Mouse (Mus musculus) CH12.LX (cell line): Measurements from ENCODE around the gene Flnc. TPM values are rescaled to one million over a fixed set of nuclear protein-coding genes. Genes with fewer than 3 reads are reported as not detected.

Source experiments
- DNase-seq: peaks from one replicate; pipeline ENCODE4 v3.0.0-alpha.2; 2013; ENCODE audit errors: extremely low read depth
- H3K27ac ChIP-seq: 2 replicates; pipeline ENCODE4 v1.5.1; 2012; ENCODE audit warnings: low read depth, mild to moderate bottlenecking, control low read depth, moderate library complexity; ENCODE audit not compliant: insufficient read depth
- H3K27me3 ChIP-seq: replicated peaks from 2 replicates; pipeline ENCODE3; 2012; ENCODE audit warnings: inconsistent platforms
- H3K36me3 ChIP-seq, 2 experiments: replicated peaks in 1 of 2; 2 replicates each; pipeline versions ENCODE3 to v1.6.1; 2012; ENCODE audit warnings: inconsistent platforms in 1 of 2, low read length in 1 of 2, mild to moderate bottlenecking in 1 of 2, mixed read lengths in 1 of 2, moderate library complexity in 1 of 2; ENCODE audit not compliant: control insufficient read depth in 1 of 2, insufficient read depth in 1 of 2
- H3K4me1 ChIP-seq, 2 experiments: 2 replicates each; pipeline ENCODE4 v1.6.1; 2012; ENCODE audit warnings: inconsistent platforms in 1 of 2, moderate library complexity in 1 of 2; ENCODE audit not compliant: insufficient read depth in 2 of 2, control insufficient read depth in 1 of 2
- H3K4me2 ChIP-seq: 2 replicates; pipeline ENCODE4 v1.6.1; 2012; ENCODE audit warnings: low read depth, mild to moderate bottlenecking, control low read depth; ENCODE audit not compliant: poor library complexity, insufficient read depth, severe bottlenecking
- H3K4me3 ChIP-seq, 3 experiments: fragments of 150-350 bp in 1 of 3; sonication (generic) in 1 of 3; replicated peaks in 1 of 3; 2 replicates each; pipeline versions ENCODE3 to v1.5.1; 2011 to 2012; ENCODE audit warnings: low read depth in 2 of 3, low read length in 2 of 3, mild to moderate bottlenecking in 2 of 3, moderate library complexity in 2 of 3, control low read depth in 1 of 3, improper control_type of control experiment in 1 of 3, inconsistent platforms in 1 of 3, mixed read lengths in 1 of 3; ENCODE audit not compliant: poor library complexity in 1 of 3
- H3K79me2 ChIP-seq: replicated peaks from 2 replicates; pipeline ENCODE4 v1.6.1; 2012; ENCODE audit warnings: mild to moderate bottlenecking, moderate library complexity; ENCODE audit not compliant: control insufficient read depth, poor library complexity, insufficient read depth, severe bottlenecking; ENCODE audit errors: extremely low read depth
- H3K9ac ChIP-seq: 2 replicates; pipeline ENCODE4 v1.6.1; 2012; ENCODE audit warnings: low read depth, mild to moderate bottlenecking, control low read depth, moderate library complexity; ENCODE audit not compliant: insufficient read depth
- H3K9me3 ChIP-seq: replicated peaks from 2 replicates; pipeline ENCODE3; 2012; ENCODE audit warnings: low read length, inconsistent platforms, mixed read lengths
- ETS1 ChIP-seq: conservative IDR thresholded peaks from 2 replicates; pipeline ENCODE4 v1.6.1; 2012; ENCODE audit warnings: low read depth, mild to moderate bottlenecking, inconsistent platforms, low read length, improper control_type of control experiment, moderate library complexity
- GABPA ChIP-seq: IDR thresholded peaks from 2 replicates; pipeline ENCODE4 v1.6.1; 2012; ENCODE audit warnings: low read depth, low read length, improper control_type of control experiment, inconsistent platforms; ENCODE audit not compliant: insufficient replicate concordance
- IRF4 ChIP-seq: IDR thresholded peaks from 2 replicates; pipeline ENCODE4 v1.6.1; 2014; ENCODE audit warnings: low read depth, mild to moderate bottlenecking, inconsistent platforms, low read length, improper control_type of control experiment
- MAX ChIP-seq: IDR thresholded peaks from 2 replicates; pipeline ENCODE4 v1.6.1; 2011; ENCODE audit warnings: low read length, improper control_type of control experiment
- MAZ ChIP-seq: IDR thresholded peaks from 2 replicates; pipeline ENCODE4 v1.6.1; 2012; ENCODE audit warnings: low read depth, mild to moderate bottlenecking, inconsistent platforms, low read length, improper control_type of control experiment, moderate library complexity
- MEF2A ChIP-seq: IDR thresholded peaks from 2 replicates; pipeline ENCODE4 v1.6.1; 2014; ENCODE audit warnings: low read depth, mild to moderate bottlenecking, inconsistent platforms, low read length, improper control_type of control experiment, borderline replicate concordance
- MYC ChIP-seq: IDR thresholded peaks from 2 replicates; pipeline ENCODE4 v1.6.1; 2011; ENCODE audit warnings: low read depth, mild to moderate bottlenecking, improper control_type of control experiment, low read length
- NELFE ChIP-seq: IDR thresholded peaks from 2 replicates; pipeline ENCODE4 v1.6.1; 2011; ENCODE audit warnings: low read depth, low read length, improper control_type of control experiment
- NRF1 ChIP-seq: IDR thresholded peaks from 2 replicates; pipeline ENCODE4 v1.6.1; 2014; ENCODE audit warnings: low read depth, mild to moderate bottlenecking, inconsistent platforms, low read length, improper control_type of control experiment, moderate library complexity
- POLR2AphosphoS2 ChIP-seq: IDR thresholded peaks from 2 replicates; pipeline ENCODE4 v1.6.1; 2011; ENCODE audit warnings: low read depth, low read length, improper control_type of control experiment
- RAD21 ChIP-seq: IDR thresholded peaks from 2 replicates; pipeline ENCODE4 v1.6.1; 2011; ENCODE audit warnings: low read depth, mild to moderate bottlenecking, low read length, improper control_type of control experiment, moderate library complexity
- SIN3A ChIP-seq: IDR thresholded peaks from 2 replicates; pipeline ENCODE4 v1.6.1; 2012; ENCODE audit warnings: low read length, improper control_type of control experiment, inconsistent platforms
- USF1 ChIP-seq: IDR thresholded peaks from 2 replicates; pipeline ENCODE4 v1.6.1; 2014; ENCODE audit warnings: low read depth, mild to moderate bottlenecking, inconsistent platforms, low read length, improper control_type of control experiment
- ZC3H11A ChIP-seq: IDR thresholded peaks from 2 replicates; pipeline ENCODE4 v1.6.1; 2012; ENCODE audit warnings: low read depth, mild to moderate bottlenecking, inconsistent platforms, low read length, improper control_type of control experiment
- ZKSCAN1 ChIP-seq: IDR thresholded peaks from 2 replicates; pipeline ENCODE4 v1.6.1; 2012; ENCODE audit warnings: low read depth, inconsistent platforms, low read length, improper control_type of control experiment, borderline replicate concordance
- ZMIZ1 ChIP-seq: IDR thresholded peaks from 2 replicates; pipeline ENCODE4 v1.6.1; 2012; ENCODE audit warnings: low read depth, mild to moderate bottlenecking, inconsistent platforms, low read length, improper control_type of control experiment
- dilution Hi-C: fragments of 300-500 bp; cut with MboI; formaldehyde crosslinking; loops from 2 replicates; pipeline ENCODE4 v1.14.3; 2020; ENCODE audit warnings: low sequenced_read_pairs; ENCODE audit not compliant: extremely low pct_unique_long_range_greater_than_20kb, extremely low pct_ligation_motif_present
- in situ Hi-C: fragments of 300-500 bp; cut with MboI; formaldehyde crosslinking; loops from 3 replicates; pipeline ENCODE4 v1.14.3; 2019; ENCODE audit warnings: low sequenced_read_pairs, low pct_ligation_motif_present, low pct_unique_long_range_greater_than_20kb, mixed read lengths
- polyA plus RNA-seq: library from polyadenylated mRNA; unstranded; fragments of >175 nt; gene quantifications from 2 replicates; pipeline ENCODE4 v1.2.1, GENCODE M21; 2012; ENCODE audit warnings: low read depth; ENCODE audit not compliant: insufficient read length
- total RNA-seq, 2 experiments: library from RNA; depleted of rRNA; stranded (reverse); fragments of 300-350 nt in 1 of 2; fragments of >200 nt in 1 of 2; gene quantifications; 2 replicates each; pipeline ENCODE4 v1.2.3; 2012 to 2014

The Flnc gene
- total and polyA plus RNA-seq, 3 experiments = 0.24 to 0.76 (median 0.60) TPM

DNA sequence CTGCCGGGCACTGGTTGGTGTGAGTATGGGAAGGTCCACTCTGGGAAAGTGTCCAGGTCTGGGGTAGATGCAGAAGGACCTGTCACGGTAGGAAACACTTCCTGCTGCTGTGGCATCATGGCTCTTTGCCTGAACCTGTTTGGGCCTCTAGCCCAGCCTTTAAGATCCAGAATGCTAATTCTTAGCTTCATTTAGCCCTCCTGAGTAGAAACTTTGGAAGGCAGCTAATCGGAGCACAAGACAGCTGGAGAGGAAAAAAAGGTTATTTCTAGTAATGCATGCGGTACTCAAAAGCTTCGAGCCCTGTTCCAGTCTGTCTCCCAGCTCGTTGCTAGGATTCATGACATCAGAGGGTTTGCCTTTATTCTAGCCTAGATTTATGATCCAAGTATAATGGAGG, 26.6 kb upstream of the Flnc start:
- dilution Hi-C loops = no loop called here
- H3K27me3 ChIP-seq = peaks cover 10% of the 10 kb centered on the region
- in situ Hi-C loops = loop anchor here (5.0 kb wide), 1 partner anchor 41 kb away; no protein-coding TSS in a partner anchor
- no peaks in the 10 kb centered on the region for H3K9me3 ChIP-seq
- H3K9ac ChIP-seq = no peak overlapping the region
- no peak overlapping the region for H3K4me2 ChIP-seq
- no peak overlapping the region for H3K27ac ChIP-seq
- peaks cover 0 to 3% of the 10 kb centered on the region in 2 experiments for H3K36me3 ChIP-seq
- no peak overlapping the region for H3K4me3 ChIP-seq
- no peaks in the 10 kb centered on the region for H3K4me1 ChIP-seq
- no peaks in the 10 kb centered on the region for H3K79me2 ChIP-seq
- DNase-seq = no peak
- TF ChIP-seq ZKSCAN1 (no peak), POLR2AphosphoS2 (no peak), ZC3H11A (no peak)

DNA sequence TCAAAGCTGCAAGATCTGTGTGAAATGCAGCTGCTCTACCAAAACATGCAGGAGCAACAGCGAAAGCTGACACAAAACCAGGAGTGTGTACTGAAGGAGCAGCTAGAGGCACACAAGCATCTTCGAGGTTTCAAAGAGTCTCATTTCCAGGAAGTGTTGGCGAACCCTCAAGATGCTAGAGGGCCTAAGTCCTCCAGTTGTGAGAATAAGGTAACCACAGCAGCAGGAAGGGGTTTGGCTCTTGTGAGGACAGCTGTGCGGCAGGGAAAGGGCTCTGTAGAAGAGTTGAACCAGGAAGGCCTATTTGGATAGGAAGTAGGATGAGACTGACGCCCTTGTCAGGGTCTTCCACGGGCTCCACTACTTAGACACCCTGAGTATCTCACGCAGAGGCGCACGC, 17.6 kb upstream of the Flnc start:
- in situ Hi-C loops (no loop called here), dilution Hi-C loops (no loop called here)
- no peak for TF ChIP-seq NRF1
- no peak for TF ChIP-seq GABPA
- TF ChIP-seq RAD21 = no peak
- no peak for TF ChIP-seq ZMIZ1
- no peak for TF ChIP-seq SIN3A
- no peak for TF ChIP-seq NELFE
- TF ChIP-seq IRF4 = no peak
- no peak for TF ChIP-seq ZC3H11A
- no peak for TF ChIP-seq MEF2A
- TF ChIP-seq MAZ = no peak
- no peak for TF ChIP-seq MYC
- no peak for TF ChIP-seq MAX
- no peak for TF ChIP-seq ETS1
- TF ChIP-seq USF1 = no peak

More for the DNA sequence above, 17.6 kb upstream of the Flnc start:
- Histone ChIP-seq H3K9me3 (no peaks in the 10 kb centered on the region), H3K9ac (no peak overlapping the region), H3K4me3 (no peak overlapping the region), H3K4me2 (no peak overlapping the region), H3K4me1 (peaks cover 0 to 14% of the 10 kb centered on the region in 2 experiments; a peak in 2 of 4 replicates), H3K79me2 (no peaks in the 10 kb centered on the region), H3K27me3 (peaks cover 6% of the 10 kb centered on the region), H3K36me3 (peaks cover 0 to 2% of the 10 kb centered on the region in 2 experiments), H3K27ac (no peak overlapping the region)
- DNase-seq = no peak
